ENCODE assay signal across 24 mouse cellular contexts in the genomic region with DNA sequence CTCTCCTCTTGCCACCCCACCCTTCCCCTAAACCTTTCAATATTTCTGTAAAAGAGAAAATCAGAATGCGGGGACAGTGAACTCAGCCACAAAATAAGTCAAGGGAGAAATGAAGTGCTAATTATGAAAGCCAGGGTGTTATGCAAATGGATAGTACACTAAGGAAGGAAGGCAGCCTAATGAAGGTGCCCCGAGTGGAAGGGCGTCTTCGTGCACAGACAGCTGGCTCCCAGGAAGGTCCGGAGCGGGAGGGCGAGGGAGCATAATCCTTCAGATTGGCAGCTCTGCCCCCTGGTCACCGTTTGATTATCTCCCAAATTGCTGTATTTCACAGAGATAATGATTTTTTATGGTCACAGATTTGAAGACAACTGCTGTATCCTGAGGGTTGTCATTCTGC.
"Had no signal": no experiment of that assay in that cellular context is flagged by ENCODE, and none has a peak within 500 bp of the region (broad histone marks: within the 10 kb centered on the region; RNA-seq: fewer than 3 reads in every experiment).

No protein-coding gene starts in this region.

- H3K27ac ChIP-seq: gastrocnemius, adult 2 months; heart, embryonic 10.5 days; hindbrain, embryonic 10.5 days; hindbrain, embryonic 13.5 days; hindbrain, embryonic 15.5 days; intestine, embryonic 15.5 days; layer of hippocampus, adult 2 months; limb, embryonic 13.5 days; limb, embryonic 15.5 days had no signal

- H3K4me2 ChIP-seq: heart, embryonic 12.5 days; hindbrain, embryonic 13.5 days; hindbrain, embryonic 15.5 days; intestine, embryonic 15.5 days; limb, embryonic 13.5 days; limb, embryonic 15.5 days had no signal

- H3K4me3 ChIP-seq: gastrocnemius, adult 2 months; heart, embryonic 10.5 days; heart, embryonic 12.5 days; hindbrain, embryonic 10.5 days; hindbrain, embryonic 13.5 days; hindbrain, embryonic 15.5 days; intestine, embryonic 15.5 days; layer of hippocampus, adult 2 months; limb, embryonic 13.5 days; limb, embryonic 15.5 days had no signal

- ATAC-seq: inflammation-experienced regulatory T-cells, adult 6 months; intestine, embryonic 15.5 days; intestine, postnatal 0 days had no signal

- H3K4me1 ChIP-seq: heart, embryonic 10.5 days; heart, embryonic 12.5 days; hindbrain, embryonic 10.5 days; hindbrain, embryonic 13.5 days; hindbrain, embryonic 15.5 days; intestine, embryonic 15.5 days; limb, embryonic 13.5 days; limb, embryonic 15.5 days had no signal

- H3K36me3 ChIP-seq: heart, embryonic 10.5 days; heart, embryonic 12.5 days; hindbrain, embryonic 10.5 days; hindbrain, embryonic 13.5 days; hindbrain, embryonic 15.5 days; intestine, embryonic 15.5 days; limb, embryonic 13.5 days; limb, embryonic 15.5 days had no signal

- H3K9me3 ChIP-seq: heart, embryonic 10.5 days; hindbrain, embryonic 10.5 days; hindbrain, embryonic 13.5 days; hindbrain, embryonic 15.5 days; intestine, embryonic 15.5 days; limb, embryonic 13.5 days; limb, embryonic 15.5 days had no signal

- H3K27me3 ChIP-seq: heart, embryonic 12.5 days; hindbrain, embryonic 13.5 days; hindbrain, embryonic 15.5 days; intestine, embryonic 15.5 days; limb, embryonic 13.5 days; limb, embryonic 15.5 days had no signal

- H3K9ac ChIP-seq: heart, embryonic 12.5 days; hindbrain, embryonic 13.5 days; hindbrain, embryonic 15.5 days; intestine, embryonic 15.5 days; limb, embryonic 13.5 days; limb, embryonic 15.5 days had no signal

- DNase-seq: gastrocnemius, adult 2 months; gastrocnemius, postnatal 10 days; gastrocnemius, postnatal 25 days; heart, adult 18-20 months; heart, postnatal 10 days; heart, postnatal 4 days; kidney, adult 18-20 months; kidney, adult 8-10 months; kidney, postnatal 10 days; kidney, postnatal 25 days; kidney, postnatal 4 days; layer of hippocampus, postnatal 36 days; left cerebral cortex, postnatal 4 days had no signal
